Mouse (Mus musculus) macrophage (primary cell): ENCODE results near the gene Cyct. TPM values are rescaled to one million over a fixed set of nuclear protein-coding genes. Genes with fewer than 3 reads are reported as not detected.

Experiments
- H3K27ac ChIP-seq: fragments of 350-480 bp; formaldehyde crosslinking; 2 replicates; pipeline ENCODE4 v1.9.0; 2021
- H3K36me3 ChIP-seq: fragments of 350-480 bp; formaldehyde crosslinking; 2 replicates; pipeline ENCODE4 v1.9.0; 2021; ENCODE audit errors: inconsistent target
- H3K4me3 ChIP-seq: fragments of 350-480 bp; formaldehyde crosslinking; 2 replicates; pipeline ENCODE4 v1.9.0; 2021; ENCODE audit errors: inconsistent target
- H3K79me2 ChIP-seq: fragments of 350-480 bp; formaldehyde crosslinking; 2 replicates; pipeline ENCODE4 v1.9.0; 2021; ENCODE audit errors: inconsistent target
- WGBS: methylation state at CpG from one replicate; pipeline ENCODE4 v1.1.7; 2026; ENCODE audit warnings: inconsistent platforms; ENCODE audit not compliant: missing documents; 5-methylcytosine and 5-hydroxymethylcytosine counted together
- polyA plus RNA-seq: library from polyadenylated mRNA; stranded (reverse); fragments of 250-400 nt; gene quantifications from 3 replicates; pipeline ENCODE4 v1.2.4, GENCODE M21; 2018; ENCODE audit warnings: inconsistent platforms

The Cyct gene
- polyA plus RNA-seq, 1 experiment from 2014 or later: not detected

DNA sequence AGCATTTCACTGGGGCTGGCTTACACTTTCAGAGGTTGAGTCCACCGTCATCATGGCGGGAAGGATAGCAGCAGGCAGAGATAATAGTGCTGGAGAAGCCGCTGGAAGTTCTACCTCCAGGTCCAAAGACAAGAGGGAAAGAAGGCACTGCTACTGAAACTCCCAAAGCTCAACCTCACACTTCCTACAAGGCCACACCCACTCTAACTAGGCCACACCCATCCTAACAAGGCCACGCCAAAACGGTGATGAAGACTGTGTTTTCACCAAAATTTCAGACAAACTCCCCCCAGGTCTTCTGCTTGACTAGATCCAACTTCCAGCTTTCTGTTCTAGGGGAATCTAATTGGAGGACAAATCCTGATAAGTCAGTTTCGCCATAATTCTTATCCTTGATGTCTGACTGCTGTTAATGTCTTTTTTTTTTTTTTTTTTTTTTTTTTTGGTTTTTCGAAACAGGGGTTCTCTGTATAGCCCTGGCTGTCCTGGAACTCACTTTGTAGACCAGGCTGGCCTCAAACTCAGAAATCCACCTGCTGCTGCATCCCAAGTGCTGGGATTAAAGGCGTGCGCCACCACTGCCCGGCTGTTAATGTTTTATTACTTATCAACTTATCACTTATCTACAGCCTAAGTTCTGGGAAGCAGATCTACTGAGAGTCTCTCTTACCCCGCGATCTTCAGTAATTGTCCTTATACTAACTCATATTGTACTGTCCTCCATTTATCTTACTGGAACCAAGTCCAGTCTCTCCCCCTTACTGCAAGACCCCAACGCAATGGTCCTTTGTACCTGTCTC lies 8.8 kb upstream of the Cyct start:
- Histone ChIP-seq H3K4me3 (no peak overlapping the region), H3K27ac (no peak overlapping the region), H3K36me3 (peaks cover 13% of the 10 kb centered on the region), H3K79me2 (peaks cover 15% of the 10 kb centered on the region)
- 71% methylated on average over 8 of the region's 13 CpGs for WGBS

DNA sequence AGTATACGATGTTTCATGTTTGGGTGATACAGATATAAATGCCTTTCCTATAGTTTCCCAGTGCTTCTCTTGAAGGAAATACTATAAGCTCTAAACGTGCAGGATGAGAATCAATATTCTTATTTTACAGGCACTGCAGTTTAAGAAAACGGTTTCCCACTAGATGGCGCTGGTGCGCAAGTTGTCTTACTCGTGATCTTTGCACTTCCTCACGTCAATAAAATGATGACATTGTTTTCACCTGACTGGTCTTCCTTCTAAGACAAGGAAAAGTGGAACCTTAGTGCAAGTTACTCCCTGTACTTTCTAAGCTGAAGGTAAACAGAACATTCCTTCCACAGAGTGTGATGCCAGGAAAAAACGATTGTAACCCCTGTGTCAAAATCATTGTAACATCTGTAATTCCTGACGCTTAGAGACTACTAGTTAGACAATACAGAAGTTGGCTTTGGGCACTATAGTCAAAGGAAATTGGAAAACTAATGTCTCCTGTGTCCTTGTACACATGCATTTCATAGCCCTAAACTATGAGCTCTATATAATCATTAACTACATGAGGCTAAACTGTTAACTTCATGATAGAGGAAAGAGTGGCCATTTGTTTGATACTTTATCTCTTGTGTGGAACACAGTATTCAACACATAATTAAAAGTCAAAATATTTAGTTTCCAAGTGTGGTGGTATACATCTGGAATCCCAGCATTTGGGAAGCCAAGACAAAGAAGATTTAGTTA lies 7.1 kb upstream of the Cyct start:
- 13% methylated on average over 9 of the region's 9 CpGs for WGBS
- no peaks in the 10 kb centered on the region for H3K36me3 ChIP-seq
- H3K4me3 ChIP-seq: no peak overlapping the region
- H3K27ac ChIP-seq: no peak overlapping the region
- peaks cover 15% of the 10 kb centered on the region for H3K79me2 ChIP-seq

DNA sequence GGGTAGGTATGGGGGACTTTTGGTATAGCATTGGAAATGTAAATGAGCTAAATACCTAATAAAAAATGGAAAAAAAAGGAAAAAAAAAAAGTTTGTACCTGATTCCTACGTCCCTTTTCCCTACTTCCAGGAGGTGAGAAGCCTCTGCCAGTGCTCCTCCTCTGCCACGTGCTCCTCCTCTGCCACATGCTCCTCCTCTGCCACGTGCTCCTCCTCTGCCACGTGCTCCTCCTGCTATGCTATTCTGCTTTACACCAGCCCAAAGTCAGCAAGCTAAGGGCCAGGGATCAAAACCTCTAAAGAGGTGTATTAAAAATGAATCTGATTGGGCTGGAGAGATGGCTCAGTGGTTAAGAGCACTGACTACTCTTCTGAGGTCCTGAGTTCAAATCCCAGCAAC lies 5.6 kb upstream of the Cyct start:
- WGBS: 84% methylated on average over 4 of the region's 4 CpGs
- H3K36me3 ChIP-seq: no peaks in the 10 kb centered on the region
- no peak overlapping the region for H3K4me3 ChIP-seq
- H3K79me2 ChIP-seq: peaks cover 8% of the 10 kb centered on the region
- H3K27ac ChIP-seq: no peak overlapping the region

DNA sequence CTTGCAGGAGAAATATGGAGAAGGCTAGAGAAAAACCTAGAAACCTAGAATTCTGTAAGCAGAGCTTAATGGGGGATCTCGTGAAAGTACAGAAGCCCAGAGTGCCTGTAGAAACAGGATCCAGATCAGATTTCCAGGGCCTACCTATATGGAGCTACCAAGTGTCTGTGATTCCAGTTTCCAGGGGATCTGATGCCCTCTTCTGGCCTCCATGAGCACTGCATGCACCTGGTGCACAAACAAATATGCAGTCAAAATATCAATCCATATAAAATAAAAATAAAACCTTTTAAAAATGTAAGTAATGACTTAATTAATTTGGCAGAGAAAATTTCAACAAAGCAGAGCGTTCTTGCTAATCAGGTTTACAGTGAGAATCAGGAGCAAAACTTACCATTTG lies 1.9 kb upstream of the Cyct start:
- 80% methylated on average over 2 of the region's 2 CpGs for WGBS

DNA sequence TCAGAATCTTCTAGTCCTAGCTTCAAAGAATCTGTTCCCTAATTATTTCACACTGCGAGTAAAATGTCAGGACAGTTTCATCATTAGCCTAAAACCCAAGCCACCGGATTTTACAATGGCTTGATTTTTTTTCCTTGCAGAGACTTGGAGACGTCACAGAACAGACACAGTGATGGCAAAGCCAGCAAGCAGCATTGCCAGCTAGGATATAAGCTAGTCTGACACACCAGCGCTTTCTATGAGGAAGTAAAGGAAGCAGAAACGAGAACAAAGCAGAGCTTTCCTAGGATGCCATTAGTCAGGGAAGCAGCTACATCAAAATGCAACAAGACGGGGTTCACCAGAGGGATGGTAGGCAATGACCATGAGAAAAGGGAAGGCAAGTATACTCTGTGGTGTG lies 12.4 kb downstream of the Cyct start:
- Histone ChIP-seq H3K27ac (no peak overlapping the region), H3K36me3 (no peaks in the 10 kb centered on the region), H3K79me2 (no peaks in the 10 kb centered on the region), H3K4me3 (no peak overlapping the region)
- 63% methylated on average over 6 of the region's 6 CpGs for WGBS

More for the DNA sequence above, 1.9 kb upstream of the Cyct start:
- no peaks in the 10 kb centered on the region for H3K79me2 ChIP-seq
- no peaks in the 10 kb centered on the region for H3K36me3 ChIP-seq
- H3K4me3 ChIP-seq: no peak overlapping the region
- no peak overlapping the region for H3K27ac ChIP-seq

DNA sequence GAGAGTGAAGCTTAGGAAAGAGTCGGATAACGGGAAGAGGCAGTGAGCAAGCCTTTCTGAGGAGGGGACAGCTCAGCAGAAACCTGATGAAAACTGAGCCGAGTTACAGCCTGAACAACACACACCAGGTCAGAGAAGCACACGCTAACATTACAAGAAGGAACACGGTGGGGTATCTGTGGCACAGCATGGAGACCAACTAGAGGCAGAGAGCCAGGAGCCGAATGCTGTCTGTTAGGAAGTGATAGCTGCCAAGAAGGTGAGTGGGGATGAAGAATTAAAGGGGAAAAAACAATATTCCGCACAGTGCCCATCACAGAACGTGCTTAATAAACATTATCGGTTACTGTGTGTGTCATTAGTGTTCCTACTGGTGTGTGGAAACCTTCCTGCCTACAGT lies 18.1 kb downstream of the Cyct start:
- Histone ChIP-seq H3K27ac (no peak overlapping the region), H3K79me2 (no peaks in the 10 kb centered on the region), H3K36me3 (no peaks in the 10 kb centered on the region), H3K4me3 (no peak overlapping the region)
- WGBS: 86% methylated on average over 9 of the region's 9 CpGs

DNA sequence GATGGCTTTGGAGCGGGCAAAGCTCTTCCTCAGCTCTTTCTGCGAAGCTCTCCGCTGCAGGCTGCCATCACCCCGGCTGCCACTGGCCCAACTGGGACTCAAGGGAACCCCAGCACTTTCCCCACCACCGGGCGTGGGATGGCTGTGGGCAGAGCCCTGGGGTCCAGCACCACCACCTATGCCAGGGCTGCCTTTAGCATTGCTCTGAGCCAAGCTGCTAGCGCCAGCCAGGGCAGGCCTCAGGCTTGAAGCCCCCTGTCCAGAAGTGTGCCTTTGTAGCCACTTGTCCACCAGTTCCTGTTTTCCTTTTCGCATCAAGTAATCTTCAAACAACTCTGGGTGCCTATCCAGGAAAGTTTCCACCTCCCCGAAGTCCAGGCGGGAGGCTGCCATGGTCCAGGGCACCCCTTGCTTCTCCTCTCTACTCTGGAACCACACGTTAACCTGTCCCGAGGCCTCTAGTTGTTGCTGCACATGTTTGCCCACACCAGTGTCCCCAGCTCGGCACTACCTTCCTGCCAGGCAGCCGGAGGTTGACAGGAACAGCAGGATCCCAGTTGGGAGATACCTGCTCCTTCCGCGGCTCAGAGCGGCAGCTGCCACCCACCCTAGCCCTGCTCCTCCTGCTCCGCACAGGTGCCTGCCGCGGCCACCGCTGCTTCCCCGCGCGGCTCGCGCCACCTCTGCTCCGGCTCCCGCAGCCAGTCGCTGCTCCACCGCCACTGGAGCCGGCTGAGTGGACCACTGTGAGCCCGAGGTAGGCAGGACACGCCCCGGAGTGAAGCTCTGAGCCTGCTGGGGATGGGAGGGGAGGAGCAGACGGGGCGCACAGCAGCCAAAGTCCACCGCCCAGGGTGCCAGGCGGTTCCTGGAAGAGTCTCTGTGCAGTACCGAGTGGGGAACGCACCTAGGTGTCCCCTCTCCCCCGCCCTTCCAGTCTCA lies 21.8 kb downstream of the Cyct start, which contains the start of gene Pde11a:
TSS of gene Pde11a (minus strand) at position 560 of the 942 bp plus-strand sequence.
- no peak within 1 kb of the TSS for H3K4me3 ChIP-seq
- WGBS: 18% methylated on average over 37 of the region's 41 CpGs
- H3K36me3 ChIP-seq: no peaks in the 10 kb centered on the region
- no peak within 1 kb of the TSS for H3K27ac ChIP-seq
- no peaks in the 10 kb centered on the region for H3K79me2 ChIP-seq

DNA sequence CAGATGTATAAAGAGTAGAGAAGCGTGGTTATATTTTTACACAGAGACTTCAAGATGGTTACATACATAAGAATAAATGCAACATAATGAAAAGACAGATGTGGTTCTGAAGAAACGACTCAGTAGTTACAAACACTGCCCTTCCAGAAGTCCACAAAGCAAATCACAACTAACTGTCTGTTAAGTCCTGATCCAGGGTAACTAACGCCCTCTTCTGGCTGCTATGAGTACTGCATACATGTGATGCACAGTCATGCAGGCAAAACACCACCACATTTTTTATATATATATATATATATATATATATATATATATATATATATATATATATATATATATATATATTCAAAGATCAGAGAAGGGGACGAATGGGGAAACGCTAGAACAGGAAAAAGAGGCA lies 25.7 kb downstream of the Cyct start:
- H3K36me3 ChIP-seq: no peaks in the 10 kb centered on the region
- no peaks in the 10 kb centered on the region for H3K79me2 ChIP-seq
- WGBS: 90% methylated on average over 5 of the region's 5 CpGs
- H3K27ac ChIP-seq: no peak overlapping the region
- no peak overlapping the region for H3K4me3 ChIP-seq

DNA sequence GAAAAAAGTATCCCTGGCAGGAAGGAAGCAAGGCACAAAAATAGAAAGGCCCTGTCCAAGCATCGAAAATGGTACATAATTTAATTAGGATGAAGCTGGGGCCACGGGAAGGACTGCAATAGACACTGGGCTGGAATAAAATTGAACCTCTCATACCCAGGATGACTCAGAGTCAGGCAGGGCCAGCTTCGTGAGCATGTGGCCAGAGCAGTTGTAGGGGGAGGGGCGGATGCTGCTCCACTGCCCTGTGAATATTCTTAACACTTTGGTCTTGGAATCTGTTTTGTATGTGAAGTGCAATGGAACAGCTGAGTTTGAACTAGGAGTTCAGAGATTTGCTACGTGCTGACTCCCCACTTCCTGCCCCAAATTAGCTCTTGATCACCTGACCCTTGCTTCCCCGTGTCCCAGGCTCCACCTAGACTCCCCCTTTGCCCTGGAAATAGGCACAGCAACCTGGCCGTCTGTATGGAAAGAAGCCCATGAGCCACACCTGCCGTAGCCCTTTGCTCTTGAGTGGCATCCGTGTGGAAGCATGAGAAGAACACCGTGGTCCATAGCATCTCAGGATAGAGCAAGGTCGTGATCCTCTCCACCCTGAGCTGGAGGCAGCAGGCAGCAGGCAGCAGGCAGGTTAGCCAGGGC lies 28.0 kb downstream of the Cyct start:
- Histone ChIP-seq H3K27ac (no peak overlapping the region), H3K4me3 (no peak overlapping the region), H3K36me3 (no peaks in the 10 kb centered on the region), H3K79me2 (no peaks in the 10 kb centered on the region)
- WGBS: 63% methylated on average over 11 of the region's 11 CpGs

DNA sequence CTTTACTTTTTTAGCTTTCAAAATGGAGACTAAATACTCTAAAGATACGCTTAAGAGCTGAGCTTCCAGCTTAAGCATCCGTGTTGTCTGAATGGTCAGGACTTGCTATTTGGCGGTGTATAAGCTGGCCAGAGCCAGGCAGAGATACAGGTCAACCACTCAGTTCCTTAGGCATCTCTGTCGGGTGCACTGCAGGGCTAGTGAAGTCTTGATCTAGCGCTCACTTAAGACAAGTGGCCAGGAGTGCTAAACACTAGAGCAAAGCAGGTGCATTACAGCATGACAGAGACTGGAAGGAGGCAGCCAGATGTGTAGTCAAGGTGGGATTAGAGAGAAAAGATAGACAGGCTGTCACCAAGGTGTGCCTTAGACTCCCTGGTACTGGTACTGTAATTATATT lies 30.2 kb downstream of the Cyct start:
- no peaks in the 10 kb centered on the region for H3K36me3 ChIP-seq
- 96% methylated on average over 5 of the region's 5 CpGs for WGBS
- no peaks in the 10 kb centered on the region for H3K79me2 ChIP-seq
- H3K4me3 ChIP-seq: no peak overlapping the region
- no peak overlapping the region for H3K27ac ChIP-seq

DNA sequence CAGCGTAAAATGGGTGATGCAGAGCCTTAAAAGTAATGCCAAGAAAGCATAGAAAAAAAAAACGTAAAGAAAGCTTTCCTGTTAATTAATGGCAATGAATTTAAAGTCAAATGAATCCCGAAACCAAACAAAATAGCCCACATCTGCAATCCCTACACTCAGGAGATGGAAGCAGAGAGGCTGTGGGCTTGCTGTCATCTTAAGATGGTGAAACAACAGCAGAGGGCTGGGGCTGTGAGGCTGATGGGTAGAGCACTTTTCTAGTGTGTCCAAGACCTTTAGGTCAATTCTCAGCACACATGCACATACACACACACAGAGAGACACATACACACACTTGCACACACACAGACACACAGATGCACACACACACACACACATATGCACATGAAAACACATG lies 34.1 kb downstream of the Cyct start:
- WGBS: 86% methylated on average over 3 of the region's 3 CpGs
- Histone ChIP-seq H3K4me3 (no peak overlapping the region), H3K79me2 (no peaks in the 10 kb centered on the region), H3K36me3 (no peaks in the 10 kb centered on the region), H3K27ac (no peak overlapping the region)

DNA sequence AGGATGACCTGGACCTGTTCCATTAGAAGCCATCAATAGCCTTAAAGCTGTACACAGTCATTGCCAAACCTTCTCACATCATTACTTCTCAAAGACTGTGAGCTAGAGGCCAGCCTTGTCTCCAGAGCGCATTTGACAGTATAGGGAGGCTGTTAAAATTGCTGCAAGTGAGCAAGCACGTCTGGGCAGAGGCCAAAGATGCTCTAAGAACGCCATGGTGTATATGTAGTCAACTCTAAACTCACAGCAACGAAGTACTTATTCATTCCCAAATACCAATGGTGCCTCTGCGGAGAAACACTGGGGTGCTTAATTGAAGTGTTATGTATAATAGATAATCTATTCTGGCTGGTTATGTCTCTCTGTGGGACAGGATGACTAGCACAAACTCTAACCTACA lies 35.8 kb downstream of the Cyct start:
- Histone ChIP-seq H3K4me3 (no peak overlapping the region), H3K79me2 (no peaks in the 10 kb centered on the region), H3K27ac (no peak overlapping the region), H3K36me3 (no peaks in the 10 kb centered on the region)
- WGBS: 93% methylated on average over 5 of the region's 5 CpGs

DNA sequence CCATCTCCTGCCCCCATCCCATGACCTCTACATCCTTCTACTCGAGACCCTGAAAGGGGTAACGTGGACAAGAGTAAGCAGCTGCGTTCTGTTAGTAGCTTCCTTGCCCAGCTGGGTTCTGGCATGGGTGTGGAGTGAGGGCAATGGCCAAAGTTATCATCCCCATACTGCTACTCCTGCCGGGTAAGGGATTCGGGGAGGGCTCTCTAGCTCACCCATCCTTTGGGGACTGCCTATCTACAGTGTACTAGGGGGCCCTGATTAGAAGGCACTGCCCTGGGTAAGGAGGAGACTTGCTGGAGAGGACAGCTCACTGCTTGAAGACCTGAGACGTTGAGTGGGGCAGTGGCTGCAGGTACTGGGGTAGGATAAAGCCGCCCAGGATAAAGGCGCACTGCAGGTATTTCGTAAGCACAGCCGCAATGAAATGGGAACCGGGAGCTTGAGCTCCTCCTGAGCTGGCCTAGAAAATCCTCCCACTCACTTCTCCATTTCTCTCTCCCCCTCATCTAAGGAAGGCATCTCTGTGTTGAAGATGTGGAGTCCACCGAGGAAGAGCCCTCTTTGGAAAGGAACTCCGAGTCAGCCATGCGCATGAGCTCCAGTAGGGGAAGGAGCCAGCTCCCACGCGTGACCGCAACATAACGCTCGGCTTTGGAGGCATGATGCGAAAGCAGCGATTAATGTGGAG lies 36.9 kb downstream of the Cyct start:
- WGBS: 89% methylated on average over 21 of the region's 21 CpGs
- H3K27ac ChIP-seq: no peak overlapping the region
- H3K79me2 ChIP-seq: no peaks in the 10 kb centered on the region
- H3K4me3 ChIP-seq: no peak overlapping the region
- no peaks in the 10 kb centered on the region for H3K36me3 ChIP-seq

DNA sequence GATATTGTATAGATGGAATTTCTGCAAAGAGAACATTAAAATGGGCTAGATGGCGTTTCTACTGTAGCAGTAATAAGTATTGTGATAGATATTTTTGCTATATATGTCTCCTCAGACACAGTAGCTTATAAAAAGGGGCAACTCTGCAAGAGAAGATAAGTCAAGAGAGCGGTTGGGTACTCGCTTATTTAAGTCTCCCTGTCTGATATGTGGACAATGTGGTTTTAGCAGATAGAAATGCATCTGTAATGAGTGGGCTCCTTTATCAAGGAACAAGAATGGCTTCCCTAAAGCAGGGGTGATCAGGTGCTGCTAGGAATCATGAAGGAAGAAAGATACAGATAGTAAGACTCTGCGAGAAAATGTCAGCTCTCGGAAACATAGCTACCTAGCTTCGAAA lies 39.9 kb downstream of the Cyct start:
- 89% methylated on average over 6 of the region's 6 CpGs for WGBS
- Histone ChIP-seq H3K36me3 (no peaks in the 10 kb centered on the region), H3K79me2 (no peaks in the 10 kb centered on the region), H3K4me3 (no peak overlapping the region), H3K27ac (no peak overlapping the region)
